Mouse (Mus musculus) MEL (cell line): ENCODE data around the gene Dao. TPM values are rescaled to one million over a fixed set of nuclear protein-coding genes. Genes with fewer than 3 reads are reported as not detected.

Source experiments
- DNase-seq: peaks from one replicate; pipeline ENCODE4 v3.0.0; 2011; ENCODE audit warnings: low read depth, low spot score
- H3K27ac ChIP-seq: 2 replicates; pipeline ENCODE4 v1.5.1; 2012; ENCODE audit warnings: low read depth, mild to moderate bottlenecking, control low read depth, low read length, moderate library complexity; ENCODE audit not compliant: control insufficient read depth
- H3K27me3 ChIP-seq, 2 experiments: fragments of 150-350 bp in 1 of 2; sonication (generic) in 1 of 2; 2 replicates each; pipeline ENCODE4 v1.6.1; 2012; ENCODE audit warnings: low read length in 2 of 2, mild to moderate bottlenecking in 2 of 2, improper control_type of control experiment in 1 of 2, moderate library complexity in 1 of 2; ENCODE audit not compliant: insufficient read depth in 2 of 2, control insufficient read depth in 1 of 2
- H3K36me3 ChIP-seq, 2 experiments: 2 replicates each; pipeline ENCODE4 v1.6.1; 2012 to 2014; ENCODE audit warnings: low read length in 2 of 2, improper control_type of control experiment in 1 of 2, inconsistent platforms in 1 of 2, mild to moderate bottlenecking in 1 of 2; ENCODE audit not compliant: insufficient read depth in 2 of 2, control insufficient read depth in 1 of 2
- H3K4me1 ChIP-seq, 2 experiments: fragments of 150-350 bp in 1 of 2; sonication (generic) in 1 of 2; 2 replicates each; pipeline ENCODE4 v1.6.1; 2012; ENCODE audit warnings: low read length in 2 of 2, improper control_type of control experiment in 1 of 2, mild to moderate bottlenecking in 1 of 2; ENCODE audit not compliant: insufficient read depth in 2 of 2, control insufficient read depth in 1 of 2
- H3K4me3 ChIP-seq, 2 experiments: fragments of 150-350 bp in 1 of 2; sonication (generic) in 1 of 2; 2 replicates each; pipeline ENCODE4 v1.5.1; 2012; ENCODE audit warnings: low read depth in 2 of 2, low read length in 2 of 2, mild to moderate bottlenecking in 2 of 2, moderate library complexity in 2 of 2, control low read depth in 1 of 2, improper control_type of control experiment in 1 of 2; ENCODE audit not compliant: control insufficient read depth in 1 of 2, insufficient read depth in 1 of 2
- H3K79me2 ChIP-seq: 2 replicates; pipeline ENCODE4 v1.6.1; 2012; ENCODE audit warnings: mild to moderate bottlenecking, low read length, moderate library complexity; ENCODE audit not compliant: control insufficient read depth, poor library complexity, insufficient read depth
- H3K9ac ChIP-seq: 2 replicates; pipeline ENCODE4 v1.6.1; 2012; ENCODE audit warnings: low read depth, mild to moderate bottlenecking, control low read depth, low read length, moderate library complexity; ENCODE audit not compliant: control insufficient read depth, poor library complexity, severe bottlenecking
- H3K9me3 ChIP-seq: fragments of 150-350 bp; sonication (generic); replicated peaks from 2 replicates; pipeline ENCODE4 v1.6.1; 2012; ENCODE audit warnings: mild to moderate bottlenecking, low read length, improper control_type of control experiment, moderate library complexity; ENCODE audit not compliant: insufficient read depth
- CHD1 ChIP-seq: IDR thresholded peaks from 2 replicates; pipeline ENCODE4 v1.6.1; 2012; ENCODE audit warnings: low read depth, mild to moderate bottlenecking, inconsistent platforms, low read length, improper control_type of control experiment
- ELF1 ChIP-seq: IDR thresholded peaks from 2 replicates; pipeline ENCODE4 v1.6.1; 2014; ENCODE audit warnings: low read depth, mild to moderate bottlenecking, inconsistent platforms, low read length, improper control_type of control experiment, moderate library complexity
- GABPA ChIP-seq: IDR thresholded peaks from 2 replicates; pipeline ENCODE4 v1.6.1; 2012; ENCODE audit warnings: low read depth, mild to moderate bottlenecking, inconsistent platforms, low read length, improper control_type of control experiment, moderate library complexity
- GATA1 ChIP-seq: IDR thresholded peaks from 2 replicates; pipeline ENCODE4 v1.6.1; 2011; ENCODE audit warnings: low read depth, low read length, improper control_type of control experiment
- MAX ChIP-seq: IDR thresholded peaks from 2 replicates; pipeline ENCODE4 v1.6.1; 2011; ENCODE audit warnings: low read length, improper control_type of control experiment
- NELFE ChIP-seq: IDR thresholded peaks from 2 replicates; pipeline ENCODE4 v1.6.1; 2011; ENCODE audit warnings: low read depth, low read length, improper control_type of control experiment
- SIN3A ChIP-seq: IDR thresholded peaks from 2 replicates; pipeline ENCODE4 v1.6.1; 2012; ENCODE audit warnings: low read length, improper control_type of control experiment, inconsistent platforms
- TAL1 ChIP-seq: IDR thresholded peaks from 2 replicates; pipeline ENCODE4 v1.6.1; 2012; ENCODE audit warnings: mild to moderate bottlenecking, inconsistent platforms, low read length, moderate library complexity, mixed read lengths
- polyA plus RNA-seq, 2 experiments: library from polyadenylated mRNA; stranded (reverse) in 1 of 2; unstranded in 1 of 2; fragments of >175 nt in 1 of 2; fragments of >200 nt in 1 of 2; gene quantifications; 2 replicates each; pipeline versions ENCODE4 v1.2.1 to v1.2.4; 2012; ENCODE audit warnings: low replicate concordance in 2 of 2, low read depth in 1 of 2; ENCODE audit not compliant: insufficient read length in 2 of 2, insufficient read depth in 1 of 2, missing spikeins in 1 of 2
- total RNA-seq: library from RNA; depleted of rRNA; stranded (reverse); fragments of 300-350 nt; gene quantifications from 2 replicates; pipeline ENCODE4 v1.2.3, GENCODE M21; 2012; rRNA removed

Dao gene
- total and polyA plus RNA-seq, 3 experiments = 0.04 TPM; not detected in 2

DNA sequence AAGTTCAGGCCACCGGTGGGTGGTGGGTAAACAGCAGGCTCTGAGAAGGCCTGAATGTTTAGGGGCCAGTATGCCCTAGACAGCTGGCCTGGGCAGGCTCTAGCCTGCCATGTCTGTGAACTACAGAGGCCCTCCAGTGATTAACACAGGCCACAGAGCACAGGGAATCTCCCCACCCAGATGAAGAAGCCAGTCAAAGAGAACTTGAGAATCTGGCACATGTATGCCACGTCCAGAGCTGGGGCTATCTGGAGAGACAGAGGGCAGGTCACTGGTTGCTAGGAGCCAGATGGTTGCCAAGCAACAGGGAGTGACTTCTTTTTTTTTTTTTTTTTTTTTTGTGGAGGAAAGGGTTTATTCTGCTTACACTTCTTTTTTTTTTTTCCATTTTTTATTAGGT lies 68.8 kb downstream of the Dao start:
- Histone ChIP-seq H3K4me1 (no peaks in the 10 kb centered on the region), H3K27ac (no peak overlapping the region), H3K79me2 (no peaks in the 10 kb centered on the region), H3K9me3 (no peaks in the 10 kb centered on the region), H3K27me3 (0 out of 4 replicates have a peak, but pooled peaks cover 0 to 1% of the 10 kb centered on the region in 2 experiments)
- DNase-seq = no peak
- TF ChIP-seq NELFE = no peak
- no peak for TF ChIP-seq TAL1
- no peak for TF ChIP-seq GABPA
- no peak for TF ChIP-seq MAX
- TF ChIP-seq ELF1 = no peak
- no peak for TF ChIP-seq SIN3A
- TF ChIP-seq CHD1 = no peak
- no peak for TF ChIP-seq GATA1
- TF ChIP-seq, all 39 proteins: peak for 0
- H3K4me3 ChIP-seq = no peak overlapping the region
- no peak overlapping the region for H3K9ac ChIP-seq
- H3K36me3 ChIP-seq = no peaks in the 10 kb centered on the region

Other genes starting within 250 kb of the Dao start
- gene Sart3, start 231.2 kb upstream of the Dao start, total RNA-seq = 38.5 and 41.4 TPM in 2 replicates
- 10 to 100 TPM in 1 of 2 experiments, not detected in 1; 74.4 TPM for gene Sart3, start 231.2 kb upstream of the Dao start, polyA plus RNA-seq
- gene Iscu, start 231.0 kb upstream of the Dao start, total RNA-seq = 84.1 and 95.7 TPM in 2 replicates
- gene Iscu, start 231.0 kb upstream of the Dao start, polyA plus RNA-seq = 100 to 1,000 TPM in 1 of 2 experiments, not detected in 1; 150 TPM
- not detected in 2 replicates for gene Tmem119, start 203.2 kb upstream of the Dao start, total RNA-seq
- under 1 TPM in 1 of 2 experiments, not detected in 1; 0.13 TPM for gene Tmem119, start 203.2 kb upstream of the Dao start, polyA plus RNA-seq
- 24.2 and 29.1 TPM in 2 replicates for gene Selplg, start 171.1 kb upstream of the Dao start, total RNA-seq
- gene Selplg, start 171.1 kb upstream of the Dao start, polyA plus RNA-seq = 10 to 100 TPM in 1 of 2 experiments, not detected in 1; 48.2 TPM
- gene Coro1c, start 94.9 kb upstream of the Dao start, total RNA-seq = 103 TPM in 2 replicates
- gene Coro1c, start 94.9 kb upstream of the Dao start, polyA plus RNA-seq = 100 to 1,000 TPM in 1 of 2 experiments, 10 to 100 TPM in 1; 77.3 to 158 TPM
- 2.3 and 4.0 TPM in 2 replicates for gene Ssh1, start 9.8 kb upstream of the Dao start, total RNA-seq
- 1 to 10 TPM in 1 of 2 experiments, not detected in 1; 6.8 TPM for gene Ssh1, start 9.8 kb upstream of the Dao start, polyA plus RNA-seq
- 11.9 and 12.8 TPM in 2 replicates for gene Usp30, start 61.8 kb downstream of the Dao start, total RNA-seq
- 10 to 100 TPM in 1 of 2 experiments, not detected in 1; 21.1 TPM for gene Usp30, start 61.8 kb downstream of the Dao start, polyA plus RNA-seq
- not detected in 2 replicates for gene Svop, start 87.9 kb downstream of the Dao start, total RNA-seq
- gene Svop, start 87.9 kb downstream of the Dao start, polyA plus RNA-seq = not detected
- gene Alkbh2, start 124.5 kb downstream of the Dao start, total RNA-seq = 15.2 and 15.7 TPM in 2 replicates
- 10 to 100 TPM in 1 of 2 experiments, not detected in 1; 22.6 TPM for gene Alkbh2, start 124.5 kb downstream of the Dao start, polyA plus RNA-seq
- gene Ung, start 126.7 kb downstream of the Dao start, total RNA-seq = 19.6 and 22.1 TPM in 2 replicates
- 10 to 100 TPM in 1 of 2 experiments, not detected in 1; 62.2 TPM for gene Ung, start 126.7 kb downstream of the Dao start, polyA plus RNA-seq
- 1.9 and 2.0 TPM in 2 replicates for gene Acacb, start 142.8 kb downstream of the Dao start, total RNA-seq
- gene Acacb, start 142.8 kb downstream of the Dao start, polyA plus RNA-seq = 1 to 10 TPM in 1 of 2 experiments, not detected in 1; 5.3 TPM